Mouse (Mus musculus): Measurements from ENCODE around the gene Slc5a5.
A peak's percentile ranks its signal among the peaks of the same experiment; 100 is the strongest.

DNA sequence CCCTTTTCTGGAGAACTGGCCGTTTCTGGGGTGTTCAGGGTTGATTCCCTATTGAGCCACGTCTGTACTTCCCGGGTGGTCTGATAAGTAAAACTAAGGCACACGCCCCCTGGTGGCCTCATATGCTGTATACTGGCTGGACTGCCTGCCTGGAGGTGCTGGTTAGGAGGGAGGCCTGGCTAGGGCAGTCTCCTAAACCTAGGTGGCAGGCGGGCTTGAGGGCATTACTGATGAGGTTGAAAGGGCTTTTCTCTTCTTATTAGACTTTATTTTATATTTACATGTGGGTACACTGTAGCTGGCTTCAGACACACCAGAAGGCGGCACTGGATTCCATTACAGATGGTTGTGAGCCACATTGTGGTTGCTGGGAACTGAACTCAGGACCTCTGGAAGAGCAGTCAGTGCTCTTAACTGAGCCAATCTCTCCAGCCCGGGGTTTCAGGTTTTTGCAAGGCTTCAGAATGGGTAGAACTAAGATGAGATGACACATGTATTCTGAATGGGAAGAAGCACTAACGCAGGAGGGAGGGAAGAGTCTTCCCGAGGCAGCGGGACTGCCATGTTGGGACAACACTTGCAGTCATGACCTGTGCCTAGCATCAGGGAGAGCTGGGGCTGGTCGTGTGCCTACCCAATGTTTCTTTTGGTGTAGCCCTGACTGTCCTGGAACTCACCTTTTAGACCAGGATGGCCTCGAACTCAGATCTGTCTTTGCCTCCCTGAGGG is 1.3 kb upstream of the Slc5a5 start:
- TF ChIP-seq CTCF (IDR thresholded peaks at IDR 0.05; ENCODE audit: insufficient read depth, low read length) (peak; percentile 68), POLR2A (IDR thresholded peaks at IDR 0.05; ENCODE audit: borderline replicate concordance, extremely low read depth, low read depth, low read length) (0 out of 2 replicates have a peak, but pooled peaks have one; percentile 10)

All from lung, adult 2 months (tissue).